Mouse (Mus musculus) ES-E14 (cell line): ENCODE measurements around the gene Hap1.

Source experiments
- HCFC1 ChIP-seq: IDR thresholded peaks from 2 replicates; pipeline ENCODE4 v1.6.1; 2012; ENCODE audit warnings: low read length, inconsistent platforms, borderline replicate concordance; ENCODE audit not compliant: insufficient read depth
- MAFK ChIP-seq: IDR thresholded peaks from 2 replicates; pipeline ENCODE4 v1.6.1; 2014; ENCODE audit warnings: mild to moderate bottlenecking, low read depth, low read length, inconsistent platforms; ENCODE audit not compliant: insufficient read depth
- ZC3H11A ChIP-seq: IDR thresholded peaks from 2 replicates; pipeline ENCODE4 v1.6.1; 2012; ENCODE audit warnings: low read depth, mild to moderate bottlenecking, inconsistent platforms, low read length, borderline replicate concordance

GRCm38 (mm10) chr11:100395861-100396631 is 40.1 kb upstream of the Hap1 start:
- no peak for TF ChIP-seq MAFK
- no peak for TF ChIP-seq HCFC1
- no peak for TF ChIP-seq ZC3H11A
